Mouse (Mus musculus) lung, postnatal 0 days (tissue): ENCODE results near the gene Dpp3.

Experiments used
- CTCF ChIP-seq: IDR thresholded peaks from 2 replicates; pipeline ENCODE4 v1.5.1; 2016; ENCODE audit warnings: antibody characterized with exemption, mild to moderate bottlenecking
- EP300 ChIP-seq: IDR thresholded peaks from 2 replicates; pipeline ENCODE4 v1.6.1; 2016; ENCODE audit warnings: antibody characterized with exemption, mild to moderate bottlenecking, control low read depth

DNA sequence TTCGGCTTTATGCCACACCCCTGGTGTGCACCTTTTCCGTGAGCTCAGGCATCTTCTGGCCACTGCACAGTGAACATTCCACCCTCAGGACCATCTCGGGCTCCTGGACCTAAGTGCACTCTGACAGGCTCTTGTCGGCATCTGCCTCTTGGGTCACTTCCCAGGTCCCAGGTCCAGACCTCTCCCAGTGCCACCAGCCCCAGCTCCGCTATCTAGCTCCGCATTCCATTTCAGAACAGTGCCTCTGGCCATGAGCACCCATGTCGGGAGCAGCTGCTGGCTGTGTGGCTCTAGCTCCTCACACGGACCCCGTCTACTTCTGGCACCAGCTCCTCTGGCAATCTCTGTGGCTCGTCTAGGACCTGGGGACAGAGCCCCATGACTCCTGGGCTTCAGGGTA lies 38.3 kb downstream of the Dpp3 start:
- TF ChIP-seq CTCF (no peak), EP300 (no peak)
